Mouse (Mus musculus): ENCODE results near the gene Htr1f.
"Not testable (repeated sequence)": the region's sequence is repeated elsewhere in the genome, so short reads cannot be mapped to it uniquely, and the experiment has no call there.

The Htr1f gene

DNA sequence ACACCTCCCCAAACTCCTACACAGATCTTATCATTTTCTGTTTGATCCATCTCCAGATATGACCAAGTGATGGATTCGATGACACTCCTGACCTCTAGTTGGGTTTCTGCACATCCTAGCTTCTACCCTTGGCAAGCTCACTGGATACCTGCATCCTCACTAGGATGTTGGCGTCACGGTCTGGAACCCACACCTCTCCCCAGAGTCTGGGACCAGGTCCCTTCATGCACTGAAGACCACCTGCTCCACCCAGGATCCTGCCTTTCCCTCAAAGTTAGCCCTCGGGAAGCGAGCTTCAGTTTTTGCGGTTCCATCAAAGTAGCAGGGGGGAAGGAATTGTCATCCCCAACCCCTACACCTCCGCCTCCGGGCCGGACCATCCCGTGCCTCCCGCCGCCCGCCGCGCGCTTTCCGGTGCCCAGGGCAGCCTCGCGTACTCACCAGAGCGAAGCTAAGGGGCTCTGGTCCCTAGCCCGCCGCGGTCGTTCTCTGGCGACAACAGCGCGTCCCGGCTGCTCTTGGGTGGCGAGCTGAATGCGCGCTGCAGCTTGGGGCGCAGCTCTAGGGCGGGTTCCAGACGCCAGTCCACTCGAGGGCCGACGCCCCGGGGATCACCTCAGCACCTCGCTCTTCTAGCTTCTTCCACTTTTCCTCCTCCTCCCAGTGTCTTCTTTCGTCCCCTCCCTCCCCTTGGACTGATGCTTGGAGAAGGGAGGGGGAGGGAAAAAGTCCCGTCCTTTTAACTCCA is at the start of gene Htr1f:
Htr1f (minus strand) TSS at position 671 of the 748 bp plus-strand sequence.
- no peak for DNase-seq

DNA sequence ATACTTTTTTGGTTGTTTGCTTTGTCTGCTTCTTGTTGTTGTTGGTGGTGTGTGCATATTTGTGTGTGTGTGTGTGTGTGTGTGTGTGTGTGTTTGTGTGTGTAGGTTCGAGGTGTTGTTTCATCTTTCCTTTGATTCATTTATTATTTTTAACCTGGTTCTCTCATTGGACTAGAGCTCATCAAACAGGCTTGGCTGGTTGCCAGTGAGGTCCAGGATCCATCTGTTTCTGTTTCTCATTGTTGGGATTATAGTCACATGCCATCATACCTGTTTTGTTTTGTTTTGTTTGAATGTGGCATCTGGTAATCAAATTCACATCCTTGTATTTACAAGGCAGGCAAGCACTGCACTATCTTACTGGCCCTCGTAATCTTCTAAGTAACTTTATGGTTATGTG is 34.1 kb upstream of the Htr1f start:
- no peak for DNase-seq

DNA sequence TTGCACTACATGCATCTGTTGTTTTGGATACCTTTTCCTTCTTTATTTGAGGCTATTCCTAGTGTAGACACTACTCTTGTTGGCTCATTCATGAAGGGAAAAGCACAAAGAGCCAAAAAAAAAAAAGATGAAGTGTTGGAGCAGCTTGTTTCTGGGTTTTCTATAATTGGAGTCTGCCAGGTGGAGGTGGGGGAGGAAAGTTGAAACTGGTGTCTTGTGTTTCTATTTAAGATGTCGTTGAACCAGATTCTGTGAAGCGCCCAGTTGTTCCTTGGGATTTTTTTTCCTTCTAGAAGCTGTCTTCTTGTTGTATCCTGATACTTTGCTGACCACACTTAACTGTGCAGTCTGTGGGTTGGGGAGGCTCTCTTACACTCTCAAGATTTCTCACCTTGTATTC is 23.7 kb upstream of the Htr1f start:
- DNase-seq = no peak

DNA sequence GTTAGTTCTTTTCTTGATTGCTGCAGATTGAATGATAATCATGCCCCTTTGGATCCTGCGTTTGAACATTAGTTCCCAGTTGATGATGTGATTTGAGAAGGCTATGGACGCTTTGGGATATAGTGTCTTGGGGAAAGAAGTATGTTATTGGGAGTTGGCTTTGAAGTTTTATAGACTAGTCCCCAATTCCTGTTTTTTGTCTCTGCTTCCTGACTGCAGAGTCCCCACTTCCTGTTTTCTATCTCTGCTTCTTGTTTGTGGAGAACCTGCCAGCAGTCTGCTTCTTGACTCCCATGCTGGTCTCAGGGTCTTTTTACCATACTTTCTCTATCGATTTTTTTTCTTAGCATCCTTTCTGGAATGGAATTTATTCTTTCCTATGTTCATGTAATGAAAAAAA is 22.2 kb upstream of the Htr1f start:
- DNase-seq = no peak

DNA sequence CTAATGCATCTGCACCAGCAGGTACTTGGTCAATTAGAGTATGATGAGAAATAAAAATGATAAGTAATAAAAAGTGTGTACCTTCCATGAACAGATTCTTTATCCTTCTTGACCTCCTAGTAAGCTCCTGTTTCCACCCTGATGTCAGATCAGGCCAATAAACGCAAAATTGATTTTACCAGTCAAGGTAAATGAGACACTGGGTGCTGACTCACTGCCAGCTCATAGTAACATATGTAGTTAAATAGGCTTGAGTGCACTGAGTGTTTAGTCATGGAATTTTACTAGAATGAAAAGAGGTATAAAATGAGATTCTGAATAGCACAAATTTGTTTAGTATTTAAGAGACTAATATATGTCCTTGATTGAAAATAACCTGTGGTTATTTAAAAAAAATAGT is 6.6 kb upstream of the Htr1f start:
- no peak for DNase-seq

DNA sequence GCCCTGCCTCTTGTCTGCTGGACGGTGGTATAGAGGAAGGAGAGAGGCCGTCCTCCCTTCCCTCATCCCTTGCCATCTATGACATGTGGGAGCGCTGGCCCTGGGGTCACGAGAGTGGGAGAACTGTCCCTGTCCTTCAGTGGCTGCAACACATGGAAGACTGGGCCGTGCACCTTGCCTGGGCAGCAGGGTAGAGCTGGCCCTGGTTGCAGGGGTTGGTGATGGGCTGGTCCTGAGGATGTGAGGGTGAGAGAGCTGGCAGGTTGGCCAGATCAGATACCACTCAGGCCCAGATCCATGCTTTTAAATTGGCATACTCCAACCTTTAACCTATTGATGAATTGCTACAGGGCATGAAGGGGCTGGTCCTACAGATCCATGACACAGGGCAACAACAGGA is 12.1 kb downstream of the Htr1f start:
- DNase-seq = no peak

DNA sequence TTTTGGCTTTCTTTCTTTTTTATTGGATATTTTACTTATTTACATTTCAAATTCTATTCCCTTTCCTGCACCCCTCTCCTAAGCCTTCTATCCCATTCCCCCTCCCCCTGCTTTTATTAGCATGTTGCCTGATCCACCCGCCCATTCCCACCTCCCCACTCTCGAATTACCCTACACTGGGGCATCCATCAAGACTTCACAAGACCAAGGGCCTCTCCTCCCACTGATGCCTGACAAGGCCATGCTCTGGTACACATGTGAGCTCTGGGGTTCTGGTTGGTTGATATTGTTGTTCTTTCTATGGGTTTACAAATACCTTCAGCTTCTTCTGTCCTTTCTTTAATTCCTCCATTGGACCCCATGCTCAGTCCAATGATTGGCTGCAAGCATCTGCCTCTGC is 22.2 kb downstream of the Htr1f start:
- no peak for DNase-seq

DNA sequence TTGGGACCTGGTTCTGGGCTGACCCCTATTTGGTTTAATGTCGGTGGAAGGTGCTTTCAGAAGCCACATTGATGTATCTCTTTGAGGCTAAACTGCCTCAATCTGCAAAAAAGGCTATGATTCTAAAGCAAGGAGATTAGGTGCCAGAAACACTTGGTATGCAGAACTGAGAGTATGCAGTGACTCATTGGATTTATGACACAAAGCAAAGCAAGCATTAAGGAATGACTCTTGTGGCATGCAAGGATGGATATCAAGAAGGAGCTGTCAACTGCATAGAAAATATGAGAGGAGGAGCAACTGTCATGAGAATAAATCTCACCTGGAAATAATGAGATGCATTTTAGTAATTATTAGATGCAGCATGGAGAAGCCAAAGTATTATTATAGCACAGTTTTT is 35.8 kb downstream of the Htr1f start:
- DNase-seq = no peak

DNA sequence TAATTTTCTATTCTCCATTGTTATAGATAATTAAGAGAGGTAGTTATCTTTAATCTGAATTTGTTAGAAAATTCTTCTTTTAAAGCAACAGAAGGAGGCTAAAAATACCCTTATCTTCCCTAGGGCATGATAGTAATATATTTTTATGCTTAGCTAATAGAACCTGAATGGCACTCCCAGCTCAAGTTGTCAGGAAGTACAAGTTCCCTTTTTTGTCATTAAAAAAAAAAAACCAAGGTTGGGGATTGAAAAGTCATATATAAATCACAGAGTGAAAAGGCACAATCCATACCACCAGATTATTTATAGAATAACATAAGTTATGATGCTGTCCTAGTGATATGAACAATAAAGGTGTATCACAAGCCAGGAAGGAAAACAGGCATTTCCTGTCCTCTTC is 39.4 kb downstream of the Htr1f start:
- DNase-seq = no peak

DNA sequence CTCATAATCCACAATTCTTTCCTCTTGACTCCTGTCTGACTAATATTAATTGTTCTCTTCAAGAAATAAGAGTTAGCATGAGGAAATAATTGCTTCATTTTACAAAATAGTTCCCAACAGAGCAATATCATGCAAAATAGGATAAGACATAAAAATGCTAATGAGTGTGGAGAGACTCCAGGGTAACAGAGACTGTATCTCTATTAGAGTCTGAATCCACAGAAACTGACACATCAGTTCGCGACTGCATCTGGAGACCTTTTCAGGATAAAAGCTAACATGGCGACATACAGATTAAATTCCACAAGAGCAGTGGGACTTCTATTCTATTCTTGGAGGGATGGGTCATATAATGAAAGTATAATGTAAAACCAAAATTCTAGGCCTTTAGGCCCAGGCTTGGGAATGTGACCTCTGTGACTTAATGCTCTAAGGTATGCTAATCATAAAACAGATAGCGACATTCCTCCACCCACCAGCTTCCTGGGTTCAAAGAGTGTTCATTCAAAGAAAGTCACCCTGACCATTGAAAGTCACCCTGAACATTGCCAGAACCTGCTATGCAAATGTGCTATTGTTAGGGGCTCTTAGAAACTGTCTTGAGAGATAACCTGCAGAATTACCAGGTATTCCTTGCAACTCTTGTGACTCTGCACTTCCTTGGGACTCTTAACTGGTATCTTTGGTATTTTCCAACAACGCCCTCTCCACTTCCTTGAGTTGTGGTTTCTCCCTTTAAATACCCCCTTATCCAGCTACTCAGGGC is 67.8 kb downstream of the Htr1f start:
- not testable (repeated sequence) for DNase-seq

DNA sequence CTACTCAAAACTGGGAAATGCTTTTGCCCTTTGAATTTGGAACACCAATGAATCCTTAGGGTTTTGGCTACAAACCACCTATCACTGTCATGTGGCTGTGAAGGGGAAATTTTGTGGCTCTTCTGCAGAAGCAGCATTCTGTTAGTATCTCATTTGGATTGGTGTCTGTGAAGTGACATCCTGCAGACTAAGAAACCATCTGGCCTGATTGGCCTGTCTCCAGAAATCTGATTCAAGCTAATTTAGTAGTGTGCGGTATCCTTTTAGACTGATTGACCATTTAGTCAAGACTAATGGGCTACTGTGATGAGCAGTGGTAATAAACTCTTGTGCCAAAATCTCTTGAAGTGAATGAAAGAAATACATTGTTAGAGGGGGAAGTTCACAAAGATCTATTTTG is 76.0 kb downstream of the Htr1f start:
- no peak for DNase-seq

DNA sequence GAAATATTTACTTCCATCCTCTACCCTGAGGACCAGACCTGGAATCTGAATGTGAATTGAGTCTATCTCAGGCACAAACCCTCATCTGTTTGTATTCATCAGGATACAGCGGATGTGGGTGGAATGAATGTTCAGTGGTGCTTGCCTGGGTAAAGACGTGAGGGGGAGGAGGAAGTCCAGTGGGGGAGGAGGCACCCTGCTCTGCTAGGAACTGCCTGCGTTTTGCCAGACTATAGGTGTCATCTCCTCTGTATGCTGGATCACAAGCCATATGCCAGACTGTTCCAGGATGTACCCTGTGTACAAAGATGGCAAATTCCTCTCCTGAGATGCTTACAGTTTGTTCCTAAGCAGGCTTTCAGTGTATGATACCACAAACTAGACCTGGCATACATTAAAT is 83.3 kb downstream of the Htr1f start:
- no peak for DNase-seq

DNA sequence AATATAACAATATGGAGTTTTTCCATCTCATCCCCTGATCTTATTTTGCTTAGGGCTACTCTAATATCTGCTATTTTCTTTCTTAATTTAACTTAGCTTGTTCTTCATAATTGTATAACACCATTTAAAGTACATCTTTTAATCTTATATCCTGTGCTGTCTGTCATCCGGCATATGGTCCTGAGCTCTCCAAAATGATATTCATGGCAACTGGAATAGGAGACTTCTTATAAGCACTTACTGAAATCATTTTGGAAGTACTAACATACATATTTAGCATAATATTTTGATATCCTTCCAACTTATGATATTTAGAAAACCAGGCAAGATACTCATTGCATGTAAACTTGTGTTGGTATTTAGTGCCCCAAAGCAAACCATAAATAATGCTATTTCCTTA is 86.9 kb downstream of the Htr1f start:
- no peak for DNase-seq

DNA sequence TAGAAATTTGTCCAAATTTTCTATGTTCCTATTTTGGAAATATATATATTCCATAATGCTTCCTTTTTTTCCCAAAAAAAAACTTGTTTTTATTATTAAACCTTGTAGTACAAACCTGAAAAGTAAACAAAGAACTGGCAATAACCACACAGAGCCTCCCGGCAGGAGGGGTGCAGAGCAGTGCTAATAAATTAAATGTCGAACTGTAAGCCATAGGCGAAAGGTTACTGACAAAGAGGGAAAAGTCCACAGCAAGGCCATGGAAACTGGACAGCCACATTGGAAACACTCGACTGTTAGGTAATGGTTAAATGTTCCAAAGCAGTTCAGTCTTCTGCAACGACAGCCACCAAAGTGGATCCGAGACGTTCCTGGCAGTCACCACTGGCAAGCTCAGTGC is 87.5 kb downstream of the Htr1f start:
- DNase-seq = no peak

DNA sequence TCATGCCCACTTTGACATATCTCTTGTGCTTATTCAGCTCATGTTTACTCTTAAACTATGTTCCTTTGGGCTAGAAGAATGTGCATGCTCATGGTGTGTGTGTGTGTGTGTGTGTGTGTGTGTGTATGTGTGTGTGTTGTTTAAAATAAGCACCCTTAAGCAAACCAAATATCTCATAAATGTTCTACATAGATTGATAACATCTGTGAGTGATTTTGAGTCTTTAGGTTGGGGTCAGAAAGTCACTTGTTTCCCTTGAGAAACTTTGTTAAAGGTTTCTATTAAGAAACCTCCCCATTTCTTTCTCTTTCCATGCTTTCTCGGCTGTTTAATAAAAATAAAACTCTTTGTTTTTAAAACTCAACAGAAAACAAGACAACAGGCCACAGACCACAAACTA is 88.1 kb downstream of the Htr1f start:
- no peak for DNase-seq

DNA sequence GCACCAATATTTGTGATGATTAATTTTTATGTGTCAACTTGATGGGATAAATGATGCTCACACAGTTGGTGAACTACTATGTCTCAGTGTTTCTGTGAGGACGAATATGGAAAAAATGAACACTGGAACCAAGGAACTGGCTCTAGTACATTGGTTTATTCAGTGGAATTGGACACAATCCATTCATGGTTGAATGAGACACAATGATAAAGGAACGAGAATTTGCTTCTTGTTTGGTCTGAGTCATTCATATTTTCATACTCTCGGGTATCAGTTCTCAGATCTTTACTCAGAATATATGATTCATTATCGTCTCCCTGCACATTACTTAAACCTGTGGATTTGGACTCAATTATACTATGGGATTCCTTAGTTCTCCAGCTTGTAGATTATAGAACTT is 90.4 kb downstream of the Htr1f start:
- DNase-seq = no peak

DNA sequence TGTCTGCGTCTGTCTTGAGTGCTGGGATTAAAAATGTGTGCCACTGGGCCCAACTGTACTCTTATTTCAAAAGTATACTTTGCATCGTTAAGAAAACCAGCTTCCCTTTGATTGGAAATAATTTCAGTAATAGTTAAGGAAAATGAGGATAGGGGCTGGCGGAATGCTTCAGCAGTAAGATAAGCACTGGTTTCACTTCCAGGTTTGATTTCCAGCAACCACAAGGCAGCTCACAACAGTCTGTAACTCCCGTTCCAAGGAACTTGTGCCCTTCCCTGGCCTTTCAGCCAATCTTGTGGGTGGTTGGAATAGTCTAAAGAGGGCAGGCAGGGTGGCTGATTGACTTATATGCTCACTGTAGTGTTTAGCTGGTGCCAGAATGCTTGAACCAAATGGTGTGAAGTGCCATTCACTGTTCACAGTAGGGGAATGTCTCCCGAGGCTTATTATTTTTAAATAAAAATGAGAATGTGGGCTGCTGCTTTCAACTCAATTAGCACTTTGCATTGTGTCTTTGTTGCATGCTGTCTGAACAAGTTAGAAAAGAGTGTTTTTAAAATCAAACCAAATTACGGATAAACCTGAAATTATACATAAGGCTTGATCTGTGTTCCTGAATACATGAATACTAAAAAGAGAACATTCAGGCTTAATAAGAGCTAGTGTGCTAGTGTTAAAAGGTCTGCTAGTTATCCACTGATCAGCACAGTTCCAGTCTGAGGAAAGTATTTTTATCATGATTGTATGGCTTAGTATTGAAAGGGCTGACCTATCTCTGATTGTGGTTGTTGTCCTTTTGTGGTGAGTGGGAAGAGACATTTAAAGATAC is 103.4 kb downstream of the Htr1f start:
- DNase-seq = no peak

DNA sequence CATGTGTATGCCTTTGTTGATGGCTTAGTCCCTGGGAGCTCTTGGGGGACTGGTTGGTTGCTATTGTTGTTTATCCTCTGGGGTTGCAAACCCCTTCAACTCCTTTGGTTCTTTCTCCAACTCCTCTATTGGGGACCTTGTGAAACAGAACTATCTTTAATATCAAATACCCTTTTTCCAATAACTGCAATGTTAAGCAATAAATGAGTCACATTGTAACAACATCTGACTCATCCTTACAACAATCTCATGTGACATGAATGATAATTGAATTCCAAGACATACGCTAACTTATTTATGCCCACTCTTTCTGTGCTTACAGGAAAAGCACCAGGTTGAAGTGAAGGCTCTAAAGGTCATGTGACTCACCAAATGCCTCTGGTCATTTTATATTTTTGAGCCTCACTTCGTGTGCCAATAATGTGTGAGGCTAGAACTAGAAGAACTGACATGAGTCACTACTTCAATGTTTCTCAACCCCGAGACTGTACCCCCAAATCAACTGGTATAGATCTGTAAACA is 116.3 kb downstream of the Htr1f start:
- no peak for DNase-seq

DNA sequence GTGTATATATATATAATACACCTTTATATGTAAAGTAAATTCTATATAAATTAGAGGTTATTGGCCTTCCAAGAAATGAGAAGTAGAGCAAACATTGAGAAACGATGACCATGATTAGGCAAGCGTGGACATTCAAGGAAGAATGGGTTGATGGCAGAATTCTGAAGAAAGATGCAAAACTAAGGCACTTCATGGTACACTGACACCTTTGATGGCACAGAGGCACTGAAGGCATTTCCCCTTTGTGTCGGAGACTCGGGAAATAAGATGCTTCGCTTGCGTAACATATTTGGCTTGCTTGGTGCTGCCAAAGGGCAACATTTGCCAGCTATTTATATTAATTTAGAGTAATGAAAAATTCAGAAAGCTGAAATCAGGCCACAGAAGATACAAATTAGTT is 118.1 kb downstream of the Htr1f start:
- DNase-seq = no peak

DNA sequence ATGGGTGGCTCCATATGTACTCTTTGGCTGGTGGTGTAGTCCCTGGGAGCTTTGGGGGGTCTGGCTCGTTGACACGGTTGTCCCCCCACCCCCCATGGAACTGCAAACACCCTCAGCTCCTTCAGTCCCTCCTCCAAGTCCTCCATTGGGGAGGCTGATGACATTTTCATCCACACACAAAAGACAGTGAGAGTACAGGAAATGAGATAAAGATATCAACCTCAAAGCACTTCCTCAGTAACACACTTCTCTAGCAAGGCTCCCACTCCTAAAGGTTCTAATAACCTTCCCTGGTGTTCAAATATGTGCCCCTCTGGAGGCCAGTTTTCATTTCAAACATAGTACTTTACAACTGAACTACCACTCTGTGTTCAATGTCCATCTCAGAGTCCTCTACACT is 118.6 kb downstream of the Htr1f start:
- no peak for DNase-seq

DNA sequence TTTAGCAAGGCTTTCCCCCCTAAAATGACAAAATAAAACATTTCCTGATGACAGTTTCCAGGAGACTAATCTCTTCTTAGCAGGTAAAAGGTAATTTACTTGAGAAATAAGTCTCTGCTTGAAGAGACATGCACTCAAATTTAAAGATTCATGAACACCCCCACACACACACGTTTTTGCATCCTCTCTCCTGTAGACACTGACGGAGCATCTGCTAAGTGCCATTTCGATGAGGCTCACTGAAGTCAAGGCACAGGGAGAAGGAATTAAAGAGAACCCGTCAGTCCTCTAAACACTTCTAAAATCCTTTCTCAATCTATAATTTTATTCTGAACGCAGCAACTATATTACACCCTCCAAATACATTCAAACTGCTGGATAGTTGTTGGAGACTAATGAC is 131.0 kb downstream of the Htr1f start:
- no peak for DNase-seq

DNA sequence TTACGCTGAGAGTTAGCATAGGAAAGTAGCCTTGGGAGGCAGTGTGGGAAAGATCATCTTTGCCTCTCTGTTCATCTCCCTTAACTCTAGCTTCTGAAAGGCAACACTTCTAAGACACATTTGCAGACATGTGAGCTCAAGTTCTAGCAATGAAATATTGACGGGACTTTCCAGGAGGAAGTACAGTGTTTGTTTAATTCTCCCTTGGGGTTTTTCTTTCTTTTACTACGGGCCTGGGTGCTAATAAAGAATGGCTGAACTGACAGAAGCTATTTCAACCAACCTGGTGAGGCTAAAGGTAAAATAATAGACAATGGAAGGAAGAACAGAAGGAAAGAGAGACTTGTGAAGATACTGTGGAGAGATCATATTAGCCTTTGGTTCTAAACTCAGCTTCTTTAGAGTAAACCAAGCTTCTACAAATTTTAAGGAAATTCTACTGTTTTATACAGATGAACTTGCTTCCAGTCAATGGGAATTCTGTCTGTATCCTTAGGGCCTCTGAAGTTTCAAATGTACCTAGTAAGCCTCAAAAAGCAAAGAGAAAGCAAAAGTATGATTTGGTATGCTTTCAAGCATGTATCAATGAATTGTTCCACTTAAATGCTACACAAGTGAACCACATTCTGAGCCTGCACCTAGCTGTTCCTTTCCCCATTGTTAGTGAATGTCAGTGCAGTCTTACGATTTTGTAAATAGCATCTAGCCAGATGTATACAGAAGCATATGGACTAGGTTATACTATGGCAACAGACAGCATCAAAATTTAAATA is 131.9 kb downstream of the Htr1f start:
- DNase-seq = no peak

DNA sequence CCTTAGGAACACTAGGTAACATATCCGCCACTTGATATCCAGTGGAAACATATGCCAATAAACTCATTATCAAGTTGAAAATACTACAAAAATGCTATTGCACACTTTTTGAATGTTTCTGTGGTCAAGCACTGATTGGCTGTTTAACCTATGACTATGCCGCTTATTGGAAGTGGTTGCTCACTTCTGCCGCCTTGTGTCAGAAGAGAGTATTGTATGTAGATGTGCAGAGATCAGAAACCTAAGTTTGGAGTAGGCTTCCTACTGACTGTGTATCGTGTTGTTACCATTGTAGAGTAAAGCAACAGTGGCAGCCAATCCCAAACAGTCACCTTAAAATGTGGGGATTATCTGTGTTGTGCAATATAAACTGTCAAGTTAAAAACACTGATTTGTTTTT is 144.0 kb downstream of the Htr1f start:
- DNase-seq = no peak
